ENCODE assay signal across 8 mouse cellular contexts in the genomic region with DNA sequence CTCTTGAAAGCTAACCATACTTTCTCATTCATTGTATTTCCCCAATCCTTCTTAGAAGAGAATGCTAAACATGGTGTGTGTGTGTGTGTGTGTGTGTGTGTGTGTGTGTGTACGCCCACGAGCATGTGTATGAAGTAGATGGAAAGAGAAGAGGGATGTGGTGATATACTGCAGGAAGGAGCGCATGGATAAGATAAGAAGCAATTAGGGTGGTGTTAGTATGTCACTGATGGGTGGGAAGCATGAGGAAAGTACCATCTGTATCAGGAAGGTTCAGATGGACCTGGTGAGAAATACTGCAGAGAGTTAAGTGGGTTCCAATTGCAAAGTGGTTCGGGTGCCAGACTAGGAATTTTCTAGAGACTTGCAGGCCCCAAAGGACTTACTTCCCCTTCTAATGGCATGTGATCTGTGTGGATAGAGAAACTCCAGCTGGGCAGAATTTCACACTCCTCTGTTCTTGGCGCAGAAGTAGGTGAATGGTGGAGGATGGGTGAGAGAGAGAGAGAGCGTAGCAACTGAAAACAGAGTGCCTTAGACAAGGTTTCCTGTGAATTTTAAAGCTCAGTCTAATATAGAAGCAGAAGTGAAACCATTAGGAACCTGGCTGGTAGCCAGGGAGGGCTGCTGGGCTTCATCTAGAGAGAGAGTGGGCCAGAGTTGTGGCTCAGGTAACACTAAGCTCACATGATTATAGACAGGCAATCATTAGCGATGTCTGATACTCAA.
DNase-seq lines count a peak whose midpoint lies in the region; ATAC-seq lines count a peak whose summit lies in the region.

No protein-coding gene starts in this region.

- peak; percentile 32 to 61 for DNase-seq in spleen, adult 18-20 months
- no peak for DNase-seq in spleen, adult 12 weeks (ENCODE audit: low spot score)
- no peak for DNase-seq in gastrocnemius, postnatal 14 days
- no peak for DNase-seq in adrenal gland, adult 18-20 months (ENCODE audit: low spot score in 2 of 2)
- DNase-seq in midbrain, embryonic 14.5 days: no peak

- H3K9me3 ChIP-seq in heart, embryonic 13.5 days: no peaks in the 10 kb centered on the region
- H3K9me3 ChIP-seq in lung, embryonic 15.5 days: no peaks in the 10 kb centered on the region
- H3K9me3 ChIP-seq in stomach, embryonic 15.5 days: no peaks in the 10 kb centered on the region
- no peaks in the 10 kb centered on the region for H3K9me3 ChIP-seq in midbrain, embryonic 14.5 days (ENCODE audit: control insufficient read depth, low read length)

- H3K9ac ChIP-seq in heart, embryonic 13.5 days: no peak overlapping the region
- H3K9ac ChIP-seq in lung, embryonic 15.5 days: no peak overlapping the region
- no peak overlapping the region for H3K9ac ChIP-seq in stomach, embryonic 15.5 days
- no peak overlapping the region for H3K9ac ChIP-seq in midbrain, embryonic 14.5 days (replicated peaks; ENCODE audit: low read length)

- WGBS in heart, embryonic 13.5 days: 40% methylated on average over 7 of the region's 7 CpGs
- 36% methylated on average over 7 of the region's 7 CpGs for WGBS in lung, embryonic 15.5 days
- WGBS in stomach, embryonic 15.5 days: 53% methylated on average over 7 of the region's 7 CpGs
- 86% methylated on average over 7 of the region's 7 CpGs for WGBS in midbrain, embryonic 14.5 days

- ATAC-seq in heart, embryonic 13.5 days (ENCODE audit: extremely low read depth, insufficient number of reproducible peaks, low FRiP score, low TSS enrichment): no peak
- peak; percentile 76; the same call in 1 of the 2 replicates for ATAC-seq in lung, embryonic 15.5 days (ENCODE audit: borderline replicate concordance, extremely low read depth, low FRiP score, low TSS enrichment)
- ATAC-seq in stomach, embryonic 15.5 days (ENCODE audit: insufficient read depth, low FRiP score, low read depth): peak; percentile 39; the same call in 1 of the 2 replicates
- ATAC-seq in midbrain, embryonic 14.5 days (ENCODE audit: low FRiP score, low TSS enrichment): no peak

- intact Hi-C loops in gastrocnemius, postnatal 14 days (cut with DNase I; ENCODE audit: low total_unique reads): no loop called here

- H3K27me3 ChIP-seq in heart, embryonic 13.5 days (replicated peaks): no peaks in the 10 kb centered on the region
- no peaks in the 10 kb centered on the region for H3K27me3 ChIP-seq in lung, embryonic 15.5 days
- no peaks in the 10 kb centered on the region for H3K27me3 ChIP-seq in stomach, embryonic 15.5 days (replicated peaks)
- no peaks in the 10 kb centered on the region for H3K27me3 ChIP-seq in midbrain, embryonic 14.5 days (ENCODE audit: control insufficient read depth, insufficient read depth, low read length)

- peaks cover 21% of the 10 kb centered on the region for H3K4me1 ChIP-seq in heart, embryonic 13.5 days
- H3K4me1 ChIP-seq in lung, embryonic 15.5 days: peaks cover 10% of the 10 kb centered on the region
- H3K4me1 ChIP-seq in stomach, embryonic 15.5 days: peaks cover 6% of the 10 kb centered on the region
- H3K4me1 ChIP-seq in midbrain, embryonic 14.5 days (ENCODE audit: control insufficient read depth, insufficient read depth, low read length): no peaks in the 10 kb centered on the region

- H3K4me2 ChIP-seq in heart, embryonic 13.5 days: 0 out of 2 replicates have a peak overlapping the region, but pooled peaks have one; percentile 11
- no peak overlapping the region; the same call in 1 of the 2 replicates for H3K4me2 ChIP-seq in lung, embryonic 15.5 days
- no peak overlapping the region for H3K4me2 ChIP-seq in stomach, embryonic 15.5 days
- H3K4me2 ChIP-seq in midbrain, embryonic 14.5 days (ENCODE audit: low read length): no peak overlapping the region

- peak overlapping the region; percentile 24 for H3K27ac ChIP-seq in heart, embryonic 13.5 days (replicated peaks)
- no peak overlapping the region for H3K27ac ChIP-seq in lung, embryonic 15.5 days
- no peak overlapping the region for H3K27ac ChIP-seq in stomach, embryonic 15.5 days
- H3K27ac ChIP-seq in midbrain, embryonic 14.5 days (replicated peaks; ENCODE audit: low read depth, low read length): no peak overlapping the region

- H3K36me3 ChIP-seq in heart, embryonic 13.5 days: no peaks in the 10 kb centered on the region
- H3K36me3 ChIP-seq in lung, embryonic 15.5 days: no peaks in the 10 kb centered on the region
- no peaks in the 10 kb centered on the region for H3K36me3 ChIP-seq in stomach, embryonic 15.5 days
- no peaks in the 10 kb centered on the region for H3K36me3 ChIP-seq in midbrain, embryonic 14.5 days (ENCODE audit: control insufficient read depth, insufficient read depth, low read length)

- no peak overlapping the region for H3K4me3 ChIP-seq in heart, embryonic 13.5 days
- H3K4me3 ChIP-seq in lung, embryonic 15.5 days: no peak overlapping the region
- no peak overlapping the region for H3K4me3 ChIP-seq in stomach, embryonic 15.5 days (replicated peaks)
- no peak overlapping the region for H3K4me3 ChIP-seq in midbrain, embryonic 14.5 days (replicated peaks; ENCODE audit: low read depth, low read length)

Comparison
In these comparisons a context has a peak if more than half of its experiments do, and no peak if none do; other contexts are left out.
1. DNase-seq: peak in spleen, adult 18-20 months (2 of 2); none in spleen, adult 12 weeks (single experiment), gastrocnemius, postnatal 14 days (single experiment), adrenal gland, adult 18-20 months (0 of 2) and midbrain, embryonic 14.5 days (single experiment).
2. ATAC-seq: peak in lung, embryonic 15.5 days (single experiment) and stomach, embryonic 15.5 days (single experiment); none in heart, embryonic 13.5 days (single experiment) and midbrain, embryonic 14.5 days (single experiment).